Mouse (Mus musculus) layer of hippocampus, adult 9-10 months (tissue): ENCODE data around the gene Zfp276.
A peak's percentile ranks its signal among the peaks of the same experiment; 100 is the strongest.
"Not testable (repeated sequence)": the region's sequence is repeated elsewhere in the genome, so short reads cannot be mapped to it uniquely, and the experiment has no call there.

Experiments used
- DNase-seq: peaks from one replicate; pipeline ENCODE4 v3.0.0; 2022; ENCODE audit warnings: low spot score

Gene Zfp276

GRCm38 (mm10) chr8:123244382-123244781 is 9.6 kb upstream of the Zfp276 start:
- no peak for DNase-seq

DNA sequence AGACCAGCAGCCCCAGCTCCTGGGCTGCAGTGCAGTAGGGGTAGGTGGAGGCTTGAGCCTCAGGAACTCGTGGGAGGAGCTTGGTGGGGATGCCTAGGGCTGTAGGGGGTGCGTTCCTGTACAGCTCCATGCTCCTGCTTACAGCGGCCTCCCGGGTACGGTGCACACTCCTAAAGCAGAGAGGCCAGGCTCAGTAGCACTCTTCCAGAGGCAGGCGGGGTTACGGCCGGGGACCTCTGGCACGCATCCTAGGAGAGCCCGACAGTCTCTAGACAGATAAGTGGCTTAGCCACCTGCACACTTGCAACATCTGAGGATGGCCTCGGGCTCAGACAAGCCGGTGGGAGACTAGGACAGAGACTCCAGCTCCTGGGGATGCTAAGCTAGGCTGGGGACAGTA is 8.5 kb upstream of the Zfp276 start:
- DNase-seq = no peak

DNA sequence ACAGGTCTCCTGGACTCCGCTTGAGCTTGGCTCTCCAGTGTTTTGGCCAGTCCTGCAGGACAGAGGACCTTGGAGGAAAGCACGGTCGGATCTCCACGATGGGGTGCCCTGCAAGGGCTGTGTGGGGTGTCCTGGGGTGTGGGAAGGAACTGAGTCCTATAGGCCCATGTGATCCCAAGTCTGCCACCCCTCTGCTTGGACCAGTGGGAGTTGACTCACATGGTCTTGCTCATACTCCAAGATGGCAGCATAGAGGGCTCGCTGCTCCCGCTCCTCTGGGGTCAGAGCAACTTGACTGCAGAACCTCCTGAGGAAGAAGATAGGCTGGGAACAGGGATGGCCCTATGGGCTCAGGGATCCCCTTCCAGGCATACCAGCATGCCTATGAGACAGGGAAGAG is 6.2 kb upstream of the Zfp276 start:
- DNase-seq = no peak

DNA sequence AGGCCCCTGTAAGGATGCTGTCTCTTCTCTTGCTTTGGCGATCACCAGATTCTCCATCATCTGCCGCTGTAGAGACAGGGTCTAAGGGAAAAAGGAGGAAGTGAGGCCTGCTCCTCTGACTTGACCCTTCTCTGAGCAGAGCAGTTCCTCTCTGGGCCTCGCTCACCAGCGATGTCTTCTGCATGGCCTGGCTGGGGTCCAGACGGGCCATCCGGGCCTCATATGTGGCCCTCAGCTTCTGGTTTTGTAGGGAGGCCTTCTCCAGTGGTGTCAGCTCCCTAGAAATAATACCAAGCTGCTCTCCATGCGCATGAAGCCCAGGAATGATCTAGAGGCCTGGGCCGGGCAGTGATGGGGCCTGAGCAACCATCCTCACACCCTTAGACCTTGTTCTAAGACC is 5.4 kb upstream of the Zfp276 start:
- no peak for DNase-seq

GRCm38 (mm10) chr8:123250940-123251339 is 3.1 kb upstream of the Zfp276 start:
- no peak for DNase-seq

DNA sequence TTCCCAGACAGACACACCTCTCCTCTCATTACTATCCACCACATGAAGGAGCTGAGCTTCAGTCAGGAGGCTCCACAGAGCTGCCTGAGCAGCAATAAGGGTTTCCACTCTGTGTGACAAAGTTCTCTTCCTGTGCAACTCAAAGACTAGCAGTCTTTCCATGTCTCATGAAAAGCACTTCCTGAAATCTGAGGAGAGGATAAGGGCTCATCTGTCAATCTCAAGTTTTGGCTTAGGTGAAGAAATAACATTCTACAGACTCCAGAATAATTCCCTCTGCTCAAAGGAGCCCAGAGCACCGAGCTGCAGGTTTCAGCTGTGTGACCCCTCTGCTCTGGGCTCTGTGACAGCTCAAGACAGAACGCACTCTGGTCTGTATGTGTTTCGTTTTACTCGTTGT is 1.1 kb upstream of the Zfp276 start:
- no peak for DNase-seq

GRCm38 (mm10) chr8:123253451-123254098 is 420 bp upstream of the Zfp276 start:
- DNase-seq = no peak

DNA sequence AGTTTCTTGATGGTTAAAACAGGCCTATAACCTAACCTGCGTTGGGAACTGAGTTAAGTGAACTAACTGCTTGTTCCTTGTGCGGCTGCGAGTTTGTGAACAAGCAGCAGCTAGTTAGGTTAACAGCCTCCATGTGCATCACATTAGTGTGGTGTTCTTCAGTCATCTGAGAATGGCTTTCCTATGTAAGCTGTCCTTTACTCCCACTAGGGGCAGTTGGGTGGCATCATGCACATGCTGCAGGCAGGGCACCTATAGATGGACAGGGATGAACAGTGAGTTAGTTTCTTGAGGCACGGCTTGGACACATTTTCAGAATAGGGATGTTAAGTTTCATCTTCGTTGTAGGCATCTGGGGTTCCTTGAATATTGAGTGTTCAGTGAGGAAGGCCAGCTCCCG is 1.2 kb downstream of the Zfp276 start:
- no peak for DNase-seq

GRCm38 (mm10) chr8:123257114-123257513 is 3.1 kb downstream of the Zfp276 start:
- no peak for DNase-seq

GRCm38 (mm10) chr8:123257593-123257992 is 3.6 kb downstream of the Zfp276 start:
- not testable (repeated sequence) for DNase-seq

DNA sequence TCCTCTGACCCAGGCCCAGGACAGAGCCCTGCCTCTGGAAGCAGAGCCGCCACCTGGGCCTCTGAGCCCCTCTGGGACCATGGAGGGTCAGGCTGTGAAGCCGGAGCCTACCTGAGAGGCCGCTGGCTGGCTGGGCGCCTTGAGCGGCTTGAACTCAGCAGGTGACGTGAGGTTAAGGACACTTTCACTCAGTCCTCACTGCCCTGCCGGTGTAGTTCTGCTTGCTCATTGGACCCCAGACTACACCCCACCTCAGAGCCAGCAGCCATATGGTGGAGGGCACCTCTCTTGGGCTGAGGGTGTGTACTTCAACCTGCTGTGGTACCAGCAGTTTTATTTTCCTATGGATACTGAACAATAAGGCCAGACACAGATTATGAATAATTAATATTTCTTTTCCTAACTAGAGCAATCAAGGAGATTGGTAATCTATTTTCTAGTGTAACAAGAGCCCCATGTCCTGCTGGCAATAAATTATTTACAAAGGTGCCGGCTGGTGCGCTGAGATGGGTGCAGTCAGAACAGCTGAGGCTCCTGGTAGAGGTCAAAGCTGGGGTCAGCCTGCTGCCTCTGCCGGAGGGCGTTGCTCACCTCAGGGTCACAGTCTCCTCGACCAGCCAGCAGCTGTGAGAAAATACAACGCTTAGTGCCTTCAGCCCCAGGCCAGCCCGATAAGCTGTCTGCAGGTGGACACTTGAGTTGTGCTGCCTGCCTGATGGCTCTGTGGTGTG is 14.1 kb downstream of the Zfp276 start:
- DNase-seq = no peak

DNA sequence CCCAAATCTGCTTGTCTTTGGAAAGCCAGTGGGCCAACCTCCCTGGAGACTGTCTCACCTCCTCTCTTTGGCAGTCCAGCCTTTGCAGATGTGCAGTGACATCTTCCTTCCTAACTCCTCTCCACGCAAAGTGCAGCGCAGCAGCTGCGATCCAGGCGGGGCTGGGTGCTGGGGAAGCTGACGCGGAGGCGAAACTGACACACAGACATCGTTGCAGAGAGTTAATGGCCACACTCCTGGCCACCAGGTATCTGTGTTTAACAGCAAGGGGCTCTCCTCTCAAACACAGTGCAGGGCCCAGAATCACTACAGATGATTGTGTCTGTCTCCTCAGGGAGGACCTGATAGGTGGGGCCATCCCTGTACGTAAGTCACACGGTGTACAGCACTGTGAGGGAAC is 17.2 kb downstream of the Zfp276 start:
- DNase-seq = no peak

- no peak for DNase-seq
These were observed 17.9 kb downstream of the Zfp276 start for GRCm38 (mm10) chr8:123271901-123272300.

- no peak for DNase-seq
These were observed 20.5 kb downstream of the Zfp276 start for GRCm38 (mm10) chr8:123274447-123274846.

DNA sequence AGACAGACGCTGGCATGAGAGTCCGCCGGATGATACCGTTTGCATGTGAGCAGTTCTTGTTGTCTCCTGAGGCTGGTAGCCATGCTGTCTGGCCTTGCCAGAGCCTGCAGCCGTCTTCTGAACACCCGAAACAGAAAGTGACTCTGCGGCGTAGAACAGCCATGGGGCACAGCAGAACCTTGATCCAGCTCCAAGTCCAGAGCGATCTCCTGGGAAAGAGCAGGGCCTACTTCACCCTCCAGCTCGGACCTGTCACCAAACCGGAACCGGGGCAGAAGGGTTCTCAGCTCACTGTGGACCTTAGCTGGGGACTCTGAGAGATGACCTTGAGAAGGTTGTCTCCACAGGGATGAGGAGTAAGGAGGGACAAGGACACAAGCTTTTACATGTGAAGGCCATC is 21.1 kb downstream of the Zfp276 start:
- DNase-seq = no peak

- DNase-seq = no peak
These were observed 24.4 kb downstream of the Zfp276 start for GRCm38 (mm10) chr8:123278445-123278844.

- no peak for DNase-seq
These were observed 25.8 kb downstream of the Zfp276 start for GRCm38 (mm10) chr8:123279828-123280227.

- no peak for DNase-seq
These were observed 26.5 kb downstream of the Zfp276 start for GRCm38 (mm10) chr8:123280302-123281094.

DNA sequence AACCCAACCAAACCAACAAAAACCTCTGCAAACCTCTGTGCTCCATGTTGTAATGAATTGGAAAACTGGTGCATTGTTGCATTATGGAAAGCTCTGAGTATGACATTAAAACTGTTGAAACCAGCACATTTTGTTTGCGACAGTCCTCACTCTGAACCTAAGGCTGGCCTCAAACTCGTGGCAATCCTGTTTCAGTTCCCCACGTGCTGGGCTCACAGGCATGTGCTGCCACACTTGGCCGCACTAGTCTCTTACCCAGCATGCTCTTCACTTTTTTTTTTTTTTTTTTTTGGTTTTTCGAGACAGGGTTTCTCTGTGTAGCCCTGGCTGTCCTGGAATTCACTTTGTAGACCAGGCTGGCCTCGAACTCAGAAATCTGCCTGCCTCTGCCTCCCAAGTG is 29.0 kb downstream of the Zfp276 start:
- DNase-seq = not testable (repeated sequence)

DNA sequence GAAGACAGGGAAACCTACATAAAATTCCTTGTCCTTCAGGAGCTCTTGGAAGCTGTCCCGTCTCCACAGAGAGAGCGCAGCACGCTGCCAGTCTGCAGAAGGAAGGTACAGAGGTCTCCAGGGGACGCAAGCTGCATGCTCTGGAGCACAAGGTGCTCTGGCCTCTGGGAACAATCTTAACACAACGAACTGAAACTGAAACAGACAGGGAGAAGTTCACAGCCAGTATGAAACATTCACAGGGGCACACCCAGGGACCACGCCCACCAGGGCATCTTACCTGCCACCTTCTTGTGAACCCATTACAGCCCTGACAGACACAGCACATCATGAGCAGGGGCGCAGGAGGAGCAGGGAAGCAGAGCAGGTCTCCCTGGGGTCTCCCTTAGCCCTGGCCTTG is 30.0 kb downstream of the Zfp276 start:
- no peak for DNase-seq

DNA sequence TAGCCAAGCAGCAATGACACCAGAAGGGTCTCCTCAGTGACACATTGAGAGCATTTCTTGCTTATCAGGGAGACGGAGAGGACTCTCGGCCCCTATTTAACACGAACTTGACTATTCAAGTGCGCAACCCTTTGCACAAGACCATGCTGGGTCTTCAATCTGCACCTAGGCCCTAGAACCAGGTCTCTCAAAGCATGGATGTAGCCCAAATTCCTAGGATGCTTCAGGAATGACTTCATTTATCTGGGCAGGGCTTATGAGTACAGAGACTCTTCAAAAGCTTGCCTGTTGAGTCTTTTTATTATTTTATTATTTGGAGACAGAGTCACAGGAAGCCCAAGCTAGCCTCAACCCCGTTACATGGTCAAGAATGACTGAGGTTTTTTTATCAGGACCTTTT is 30.5 kb downstream of the Zfp276 start:
- DNase-seq = no peak

DNA sequence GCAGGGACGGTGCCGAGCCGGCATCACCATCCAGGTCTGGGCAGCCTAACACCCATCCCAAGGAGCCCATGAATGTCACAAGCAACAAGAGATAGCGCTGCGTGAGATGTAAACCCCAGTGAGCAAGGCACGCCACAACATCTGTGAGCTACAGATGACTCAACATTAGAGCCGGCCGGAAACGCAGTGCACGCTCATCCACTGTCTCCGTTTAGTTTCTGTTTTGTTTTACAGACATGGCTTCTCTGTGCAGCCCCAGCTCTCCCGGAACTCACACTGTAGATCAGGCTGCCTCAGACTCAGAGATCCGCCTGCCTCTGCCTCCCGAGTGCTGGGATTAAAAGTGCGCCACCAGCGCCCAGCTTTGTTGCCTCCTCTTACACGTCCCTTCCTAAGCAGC is 33.4 kb downstream of the Zfp276 start:
- no peak for DNase-seq

DNA sequence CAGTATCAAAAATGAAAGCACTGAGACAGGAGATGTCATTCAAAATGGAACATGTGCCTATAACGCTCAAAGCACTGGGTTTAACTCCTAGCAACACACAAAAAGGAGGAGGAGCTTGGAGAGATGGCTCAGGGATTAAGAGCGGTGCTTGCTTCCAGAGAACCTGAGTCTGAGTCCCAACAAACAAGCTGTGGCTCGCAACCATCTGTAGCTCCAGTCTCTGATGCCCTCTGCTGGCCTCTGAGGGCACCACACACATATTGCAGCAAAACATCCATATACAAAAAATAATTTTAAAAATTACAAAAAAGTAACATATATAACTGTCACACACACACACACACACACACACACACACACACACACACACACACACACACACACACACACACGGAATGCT is 36.2 kb downstream of the Zfp276 start:
- DNase-seq = peak; percentile 9
